Mouse (Mus musculus) G1E-ER4 (cell line): Measurements from ENCODE around the gene Creg1. TPM values are rescaled to one million over a fixed set of nuclear protein-coding genes. Genes with fewer than 3 reads are reported as not detected.

ENCODE experiments used
- GATA1 ChIP-seq: IDR thresholded peaks from one replicate; pipeline ENCODE4 v1.8.0; 2012; ENCODE audit warnings: low read length, inconsistent platforms
- polyA plus RNA-seq: library from polyadenylated mRNA; stranded (reverse); fragments of >175 nt; gene quantifications from 2 replicates; pipeline ENCODE4 v1.2.3, GENCODE M21; 2012

Gene Creg1
- polyA plus RNA-seq, 1 experiment = 153 TPM

DNA sequence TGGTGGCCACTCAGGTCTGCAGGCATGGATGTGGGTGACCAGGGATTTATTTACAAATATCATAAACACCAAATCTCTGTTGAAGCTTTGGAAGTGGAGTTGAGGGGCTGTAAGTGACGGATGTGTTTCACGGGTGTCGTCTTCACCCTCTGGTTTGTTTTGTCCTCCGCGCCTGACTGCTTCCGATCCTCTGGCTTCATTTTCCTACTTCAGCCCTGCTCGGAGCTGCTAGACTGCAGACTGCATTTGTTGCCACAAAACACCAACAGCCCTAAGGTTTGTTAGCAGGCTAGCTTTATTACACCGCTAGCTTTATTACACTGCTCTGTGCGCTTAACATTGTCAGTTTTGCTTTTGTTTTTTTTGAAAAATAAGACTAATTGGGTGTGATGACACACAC lies 27.9 kb downstream of the Creg1 start:
- no peak for TF ChIP-seq GATA1

DNA sequence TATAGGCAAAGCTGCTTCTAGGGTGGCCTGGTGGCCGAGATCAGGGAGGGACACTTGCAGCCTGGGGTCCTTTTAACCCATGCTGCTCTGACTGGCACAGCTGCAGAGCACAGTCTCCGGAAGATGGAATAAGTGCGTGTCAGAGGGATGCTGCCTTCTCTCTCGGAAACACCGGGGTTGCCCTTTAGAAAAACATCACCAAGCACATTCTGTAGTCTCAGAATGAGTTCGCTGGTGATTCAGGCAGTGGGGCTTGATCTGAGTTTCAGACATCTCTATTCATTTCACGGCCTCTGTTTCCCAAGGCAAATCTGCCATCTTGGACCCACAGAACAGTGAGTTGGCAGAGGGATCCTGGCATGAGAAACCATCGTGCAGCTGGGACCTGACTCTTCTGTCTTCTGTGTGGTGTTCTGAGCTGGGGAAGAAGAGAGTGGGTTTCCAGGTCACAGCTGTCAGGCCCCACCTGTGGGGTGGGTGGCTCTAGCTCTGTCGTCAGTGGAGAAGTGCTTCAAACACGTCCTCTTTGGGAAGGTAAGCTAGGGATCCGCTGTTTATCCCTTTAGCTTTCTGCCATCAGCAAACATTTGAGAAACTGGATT lies 38.3 kb downstream of the Creg1 start:
- no peak for TF ChIP-seq GATA1

GRCm38 (mm10) chr1:165803107-165803506 lies 39.6 kb downstream of the Creg1 start:
- no peak for TF ChIP-seq GATA1

DNA sequence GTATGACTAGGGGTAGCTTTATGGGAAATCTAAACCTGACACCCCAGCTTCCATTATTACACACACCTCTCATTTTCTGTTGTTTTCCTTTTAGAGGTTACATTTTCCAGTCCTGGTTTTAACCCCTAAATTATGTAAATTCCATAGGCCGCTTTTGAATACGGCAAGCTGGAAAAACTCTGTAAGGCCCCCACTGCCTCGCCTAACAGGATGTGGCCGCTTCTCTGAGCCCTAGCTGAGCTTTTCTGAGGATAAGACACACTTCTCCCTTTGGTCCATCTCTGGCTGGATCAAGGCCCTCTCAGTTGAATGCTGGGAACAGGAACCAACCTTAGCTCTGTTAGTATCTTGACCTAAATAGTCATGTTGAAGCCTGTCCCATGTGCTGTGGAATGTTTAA lies 40.6 kb downstream of the Creg1 start:
- no peak for TF ChIP-seq GATA1

DNA sequence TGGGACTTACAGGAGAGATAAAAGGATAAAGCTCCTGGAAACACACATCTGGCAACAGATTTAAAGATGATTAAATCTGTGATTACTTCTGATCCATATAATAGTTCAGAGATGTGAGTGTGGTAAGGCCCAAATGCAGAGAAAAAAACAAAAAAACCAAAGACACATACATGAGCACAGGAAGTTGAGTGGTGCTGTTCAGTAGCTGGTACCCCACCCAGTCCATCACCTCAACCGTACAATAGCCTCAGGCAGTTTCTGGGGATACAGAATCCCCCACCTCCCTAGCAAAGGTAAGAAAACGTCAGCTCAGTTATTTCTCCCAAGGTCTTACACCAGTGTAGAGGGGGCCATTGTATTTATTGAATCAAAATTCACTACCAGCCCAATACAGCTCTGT lies 47.1 kb downstream of the Creg1 start:
- TF ChIP-seq GATA1 = no peak

DNA sequence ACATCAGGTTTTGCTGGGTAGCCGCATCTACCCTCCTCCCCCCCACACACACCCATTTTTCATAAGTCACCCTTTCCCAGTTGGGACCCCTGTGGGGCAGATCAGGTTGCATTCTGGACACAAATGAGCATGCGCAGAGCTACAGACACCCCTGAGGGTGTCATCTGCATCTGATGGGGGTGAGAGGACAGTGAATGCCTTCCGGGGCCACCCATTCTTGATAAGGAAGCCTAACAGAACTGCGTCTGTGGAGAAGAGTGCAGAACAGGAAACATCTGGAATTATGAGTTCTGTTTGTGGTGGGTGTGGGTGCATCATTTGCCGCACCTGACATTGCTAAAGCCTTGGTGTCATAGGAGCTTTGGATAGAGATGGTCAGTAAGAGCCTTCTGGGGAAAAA lies 47.6 kb downstream of the Creg1 start:
- TF ChIP-seq GATA1 = peak; percentile 63

DNA sequence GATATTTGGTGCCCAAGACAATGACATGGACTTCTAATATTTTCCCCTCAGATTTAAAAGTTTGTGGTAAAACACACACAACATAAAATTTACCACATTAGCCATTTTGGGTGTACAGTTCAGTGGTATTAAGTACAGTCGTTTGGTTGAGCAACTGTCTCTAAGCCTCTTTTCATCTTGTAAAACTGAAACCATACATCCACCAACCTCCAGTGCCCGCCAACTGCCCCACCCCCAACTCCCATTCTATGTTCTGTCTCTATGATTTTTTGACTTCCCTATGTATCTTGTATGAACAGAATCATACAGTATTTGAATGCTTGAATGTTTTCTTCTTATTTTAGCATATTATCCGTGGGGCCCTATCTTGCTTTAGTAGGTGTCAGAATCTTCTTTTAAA lies 49.2 kb downstream of the Creg1 start:
- TF ChIP-seq GATA1 = no peak

GRCm38 (mm10) chr1:165814116-165814515 lies 50.6 kb downstream of the Creg1 start:
- TF ChIP-seq GATA1 = no peak

DNA sequence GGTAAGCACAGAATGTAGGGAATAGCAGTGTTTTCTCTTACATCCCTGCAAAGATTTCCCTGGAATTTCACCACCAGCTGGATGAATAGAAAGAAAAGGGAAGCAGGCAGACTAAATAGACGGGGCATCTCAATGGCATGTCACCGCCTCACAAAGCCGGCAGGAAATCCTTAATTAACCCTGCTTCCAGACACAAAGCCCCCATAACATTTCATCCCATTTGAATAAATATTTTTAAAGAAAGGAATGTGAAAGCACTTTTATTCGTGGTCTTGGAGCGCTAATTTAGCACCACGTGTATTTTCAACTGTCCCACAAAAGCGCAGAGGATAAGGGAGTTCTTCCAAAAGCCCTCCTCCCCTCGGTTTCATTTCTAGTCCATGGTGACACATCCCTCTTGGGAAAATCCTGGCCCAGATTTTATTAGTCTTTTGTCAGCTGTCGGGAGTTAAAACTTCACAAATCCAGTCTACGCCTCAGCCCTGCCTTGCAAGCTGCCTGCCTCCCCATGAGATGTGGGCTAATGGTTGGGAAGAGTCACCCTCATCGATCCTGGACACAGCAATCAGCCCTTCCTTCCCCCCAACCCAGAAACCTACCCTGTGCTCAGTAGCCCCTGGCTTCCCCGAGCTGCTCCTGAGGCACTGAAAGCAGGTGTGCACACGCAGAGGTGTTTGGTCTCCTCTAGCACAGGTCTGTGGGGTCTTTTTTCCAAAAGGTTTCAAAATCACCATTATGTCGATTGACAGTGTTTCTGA lies 51.2 kb downstream of the Creg1 start:
- TF ChIP-seq GATA1 = no peak

- no peak for TF ChIP-seq GATA1
These were observed 52.8 kb downstream of the Creg1 start for GRCm38 (mm10) chr1:165816391-165816790.

DNA sequence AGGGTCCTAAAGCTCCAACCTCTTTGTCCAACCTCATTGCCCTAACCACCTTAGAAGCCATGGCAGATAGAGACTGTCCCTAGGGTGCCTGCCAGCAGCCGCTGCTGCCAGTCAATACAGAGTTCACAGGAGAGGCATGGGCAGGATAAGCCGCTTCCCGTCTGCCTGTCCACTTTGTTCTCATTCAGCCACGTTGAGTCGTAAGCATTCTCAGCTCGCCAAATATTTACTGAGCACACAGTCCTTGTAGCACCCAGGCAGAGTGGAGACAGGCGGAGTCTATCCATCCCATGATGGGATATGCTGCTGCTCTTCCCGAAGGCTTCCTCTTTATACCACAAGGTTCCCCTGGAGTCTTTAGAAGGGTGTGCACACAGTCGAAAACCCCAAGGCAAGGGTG lies 53.7 kb downstream of the Creg1 start:
- TF ChIP-seq GATA1 = no peak

- peak; percentile 33 for TF ChIP-seq GATA1
These were observed 54.8 kb downstream of the Creg1 start for GRCm38 (mm10) chr1:165818145-165818860.

DNA sequence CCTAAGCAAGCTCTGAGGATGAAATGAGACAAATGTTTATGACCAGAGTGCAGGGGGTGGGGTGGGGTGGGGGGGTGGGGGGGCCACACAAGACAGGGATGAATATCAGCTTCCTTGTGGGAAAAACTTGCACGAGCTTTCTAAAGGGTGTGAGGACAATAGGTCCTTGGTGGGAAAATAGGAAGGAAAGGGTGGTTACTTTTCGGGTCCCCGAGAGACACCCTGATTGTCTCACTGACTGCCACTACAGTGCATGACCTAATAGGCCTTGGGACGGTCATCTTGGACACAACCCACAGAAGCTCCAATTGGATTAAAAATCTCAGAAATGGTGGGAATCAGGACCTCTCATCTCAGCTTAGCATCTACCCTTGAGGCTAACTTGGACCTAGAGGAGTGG lies 55.6 kb downstream of the Creg1 start:
- TF ChIP-seq GATA1 = no peak

GRCm38 (mm10) chr1:165822031-165822430 lies 58.5 kb downstream of the Creg1 start:
- TF ChIP-seq GATA1 = no peak

Other genes starting within 250 kb of the Creg1 start
- gene Mpzl1, start 129.2 kb upstream of the Creg1 start, polyA plus RNA-seq = 4.2 and 8.3 TPM in 2 replicates
- 5.5 and 6.9 TPM in 2 replicates for gene Rcsd1, start 54.0 kb upstream of the Creg1 start, polyA plus RNA-seq
- gene Cd247, start 24.9 kb downstream of the Creg1 start, polyA plus RNA-seq = 0.41 and 0.44 TPM in 2 replicates
- gene Pou2f1, start 238.9 kb downstream of the Creg1 start, polyA plus RNA-seq = 24.8 and 26.5 TPM in 2 replicates